Mouse (Mus musculus): ENCODE results near the gene Spata17.

DNA sequence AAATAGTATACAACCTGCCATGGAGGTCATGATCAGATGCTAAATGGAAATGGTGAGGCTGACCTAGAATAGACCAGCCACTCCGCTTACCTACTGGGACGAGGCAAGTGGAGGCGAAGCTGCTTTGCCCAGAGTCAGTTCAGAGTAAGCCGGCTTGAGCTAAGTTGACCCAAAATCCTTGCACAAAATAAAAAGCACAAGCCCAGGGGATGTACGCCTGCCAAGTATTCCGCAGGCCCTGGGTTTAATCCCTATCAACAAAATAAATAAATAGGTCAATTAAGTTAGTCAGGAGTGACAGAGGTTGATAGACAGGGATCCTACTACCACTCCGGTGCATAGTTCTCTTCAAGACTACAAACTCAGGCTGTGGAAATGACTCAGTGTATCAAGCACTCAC is 207.0 kb downstream of the Spata17 start:
- TF ChIP-seq CTCF (IDR thresholded peaks at IDR 0.05; ENCODE audit: insufficient read depth, low read length): no peak
- no peak for TF ChIP-seq POLR2A (IDR thresholded peaks at IDR 0.05; ENCODE audit: borderline replicate concordance, extremely low read depth, low read depth, low read length)

All from lung, adult 2 months (tissue).